Mouse (Mus musculus) bone marrow, adult 2 months (tissue): ENCODE results near the gene Ror1. TPM values are rescaled to one million over a fixed set of nuclear protein-coding genes. Genes with fewer than 3 reads are reported as not detected.

Source experiments
- H3K27ac ChIP-seq: fragments of 200-500 bp; 2 replicates; pipeline ENCODE4 v1.5.1; 2012; ENCODE audit warnings: low read depth, mild to moderate bottlenecking, control low read depth, inconsistent platforms, low read length; ENCODE audit not compliant: control insufficient read depth, poor library complexity, insufficient read depth
- H3K4me1 ChIP-seq: fragments of 200-500 bp; 2 replicates; pipeline ENCODE4 v1.6.1; 2011; ENCODE audit warnings: low read length; ENCODE audit not compliant: control insufficient read depth, insufficient read depth
- H3K4me3 ChIP-seq: fragments of 200-500 bp; replicated peaks from 2 replicates; pipeline ENCODE3; 2011; ENCODE audit warnings: mild to moderate bottlenecking, low read depth, low read length, control low read depth; ENCODE audit not compliant: control insufficient read depth
- CTCF ChIP-seq: fragments of 200-500 bp; IDR thresholded peaks from 2 replicates; pipeline ENCODE4 v1.5.1; 2011; ENCODE audit warnings: low read length, control low read depth; ENCODE audit not compliant: control insufficient read depth, insufficient read depth
- POLR2A ChIP-seq: fragments of 200-500 bp; IDR thresholded peaks from 2 replicates; pipeline ENCODE4 v1.6.1; 2011; ENCODE audit warnings: low read depth, mild to moderate bottlenecking, control low read depth, low read length, borderline replicate concordance; ENCODE audit not compliant: control insufficient read depth
- WGBS: fragments of 180-500 bp; shearing (Covaris S2); methylation state at CpG from one replicate; pipeline ENCODE4 v1.1.7; 2018; 5-methylcytosine and 5-hydroxymethylcytosine counted together
- polyA plus RNA-seq: library from polyadenylated mRNA; stranded (reverse); fragments of >200 nt; gene quantifications from 2 replicates; pipeline ENCODE4 v1.2.4, GENCODE M21; 2011; ENCODE audit warnings: low replicate concordance; ENCODE audit not compliant: missing spikeins, insufficient read depth, insufficient read length

The Ror1 gene
- polyA plus RNA-seq, 1 experiment: not detected

GRCm38 (mm10) chr4:100178316-100178715, 82.7 kb downstream of the Ror1 start:
- H3K4me3 ChIP-seq: no peak overlapping the region
- 84% methylated on average over 3 of the region's 3 CpGs for WGBS
- H3K4me1 ChIP-seq: no peaks in the 10 kb centered on the region
- TF ChIP-seq POLR2A (no peak), CTCF (no peak)
- H3K27ac ChIP-seq: no peak overlapping the region

DNA sequence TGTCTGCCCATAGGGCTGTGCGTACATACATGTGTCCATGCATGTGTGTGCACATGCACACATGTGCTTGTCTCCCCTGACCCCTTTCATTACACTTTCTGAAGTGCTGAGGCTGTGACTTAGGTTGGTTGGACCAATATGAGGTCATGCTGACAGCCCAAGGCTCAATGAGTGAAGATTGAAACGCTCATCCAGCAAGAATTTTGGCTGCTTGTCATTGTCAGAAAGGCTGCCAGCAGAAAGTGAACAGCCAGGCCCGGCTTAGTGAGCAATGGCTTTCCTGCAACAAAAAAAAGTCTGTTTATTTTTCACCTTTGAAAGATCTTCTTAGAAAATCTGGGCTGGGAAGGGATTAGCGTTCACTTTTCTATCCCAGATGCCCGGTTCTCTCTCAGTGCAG, 86.1 kb downstream of the Ror1 start:
- TF ChIP-seq CTCF (no peak), POLR2A (no peak)
- no peak overlapping the region for H3K4me3 ChIP-seq
- H3K4me1 ChIP-seq: no peaks in the 10 kb centered on the region
- H3K27ac ChIP-seq: no peak overlapping the region
- 75% methylated on average over 5 of the region's 5 CpGs for WGBS

- no peak overlapping the region for H3K27ac ChIP-seq
- H3K4me1 ChIP-seq: no peaks in the 10 kb centered on the region
- no peak overlapping the region for H3K4me3 ChIP-seq
- TF ChIP-seq CTCF: no peak
- TF ChIP-seq POLR2A: no peak
- WGBS: 81% methylated on average over 8 of the region's 8 CpGs
These were observed 91.2 kb downstream of the Ror1 start for GRCm38 (mm10) chr4:100186781-100187180.

DNA sequence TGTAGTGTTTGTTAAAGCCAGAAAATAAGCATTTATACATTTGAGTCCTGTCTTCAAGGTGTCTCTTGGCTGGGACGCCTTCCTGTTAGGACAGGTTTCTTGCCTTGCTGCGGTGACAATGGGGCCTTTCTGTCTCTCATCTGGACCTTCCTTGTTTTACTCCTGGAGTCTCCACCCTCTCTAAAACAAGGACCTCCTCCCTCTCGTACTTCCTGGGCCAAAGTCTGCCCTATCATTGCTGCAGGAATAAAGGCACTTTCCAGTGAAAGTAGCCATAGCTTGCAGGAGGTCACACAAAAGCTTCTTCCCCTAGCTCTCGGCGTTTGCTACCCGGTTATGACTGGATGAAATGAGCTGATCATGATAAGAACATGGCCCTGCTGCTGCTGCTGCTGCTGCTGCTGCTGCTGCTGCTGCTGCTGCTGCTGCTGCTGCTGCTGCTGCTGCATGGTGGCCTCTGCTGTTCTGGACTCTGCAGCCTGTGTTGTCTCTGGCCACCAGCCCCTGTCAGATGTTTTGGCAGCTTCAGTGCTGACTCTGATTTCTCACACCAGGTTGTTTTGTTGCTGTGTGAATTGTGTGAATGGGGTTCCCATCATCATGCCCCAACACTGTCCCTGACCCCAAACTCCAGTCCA, 92.1 kb downstream of the Ror1 start:
- Histone ChIP-seq H3K4me3 (no peak overlapping the region), H3K4me1 (no peaks in the 10 kb centered on the region), H3K27ac (no peak overlapping the region)
- 60% methylated on average over 6 of the region's 6 CpGs for WGBS
- TF ChIP-seq POLR2A: no peak
- TF ChIP-seq CTCF: no peak

DNA sequence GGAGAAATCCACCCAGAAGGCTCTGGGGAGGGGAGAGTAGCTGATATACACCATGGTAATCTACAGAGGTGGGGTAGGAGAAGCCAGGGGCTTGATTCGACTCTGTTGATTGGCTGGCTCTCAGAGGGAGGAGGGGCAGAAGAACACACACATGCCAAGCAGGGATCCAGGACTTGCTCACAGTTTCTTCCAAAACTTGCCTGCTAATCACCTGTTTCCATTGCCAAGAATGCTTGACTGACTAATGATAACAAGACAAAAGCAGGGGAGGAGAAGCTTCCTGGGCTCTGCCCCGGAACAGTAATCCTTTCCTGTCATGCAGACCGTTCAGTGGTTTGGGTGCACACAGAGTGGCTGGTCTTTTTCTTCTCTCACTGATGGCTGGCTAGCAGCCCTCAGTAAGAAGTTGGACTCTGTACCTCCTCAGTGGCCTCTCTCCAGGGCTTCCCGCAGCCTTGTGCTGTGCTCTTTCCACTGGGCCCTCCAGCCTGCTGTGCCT, 92.7 kb downstream of the Ror1 start:
- WGBS: 56% methylated on average over 4 of the region's 4 CpGs
- TF ChIP-seq CTCF (no peak), POLR2A (no peak)
- Histone ChIP-seq H3K4me1 (no peaks in the 10 kb centered on the region), H3K27ac (no peak overlapping the region), H3K4me3 (no peak overlapping the region)

DNA sequence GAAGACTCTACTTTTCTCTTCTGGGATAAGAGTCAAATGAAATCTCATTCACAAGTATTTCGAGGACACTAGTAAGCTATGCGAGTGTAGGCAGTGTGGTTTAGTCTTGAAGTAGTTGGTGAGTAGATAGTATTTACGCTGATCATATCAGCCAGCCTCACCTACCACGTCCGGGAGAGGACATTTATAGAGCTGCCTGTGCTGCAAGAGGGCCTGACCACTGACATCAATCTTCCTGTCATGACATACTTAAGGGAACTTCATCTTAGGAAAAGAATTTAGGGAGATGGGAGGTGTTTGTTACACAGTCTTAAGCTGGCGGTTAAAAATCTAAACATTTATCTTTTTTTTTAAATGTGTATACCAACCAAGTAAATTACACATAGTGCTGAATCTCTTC, 95.9 kb downstream of the Ror1 start:
- Histone ChIP-seq H3K4me1 (no peaks in the 10 kb centered on the region), H3K27ac (no peak overlapping the region), H3K4me3 (no peak overlapping the region)
- WGBS: 17% methylated on average over 6 of the region's 6 CpGs
- no peak for TF ChIP-seq CTCF
- TF ChIP-seq POLR2A: no peak

GRCm38 (mm10) chr4:100194136-100194535, 98.5 kb downstream of the Ror1 start:
- no peak overlapping the region for H3K4me3 ChIP-seq
- no peaks in the 10 kb centered on the region for H3K4me1 ChIP-seq
- no peak overlapping the region for H3K27ac ChIP-seq
- TF ChIP-seq CTCF (no peak), POLR2A (no peak)
- WGBS: 69% methylated on average over 3 of the region's 3 CpGs

DNA sequence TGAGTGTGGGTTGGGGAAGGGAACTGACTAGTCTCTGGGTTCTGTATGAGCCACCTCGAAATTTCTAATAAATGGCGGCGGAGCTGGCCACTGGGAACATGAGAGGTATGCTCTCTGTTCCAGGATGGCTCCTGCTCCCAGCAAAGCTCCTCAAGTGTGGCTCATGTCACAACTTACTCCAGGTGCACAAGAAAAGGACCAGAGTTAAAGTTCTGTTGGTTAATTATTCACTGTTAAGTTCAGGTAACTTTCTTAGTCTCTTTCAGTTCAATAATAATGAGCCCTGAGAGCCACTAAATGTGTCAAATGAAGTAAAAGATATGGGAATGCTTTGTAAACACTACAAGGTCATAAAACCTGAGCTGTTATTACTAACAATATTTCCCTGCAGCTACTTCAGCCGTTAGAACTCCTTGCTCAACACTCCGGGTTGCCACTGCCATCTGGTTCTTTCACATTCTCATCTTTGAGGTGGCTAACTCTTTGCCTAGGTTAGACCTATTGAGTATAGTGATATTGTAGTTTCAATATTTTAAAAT, 100.7 kb downstream of the Ror1 start:
- TF ChIP-seq CTCF: no peak
- TF ChIP-seq POLR2A: no peak

More for the DNA sequence above, 100.7 kb downstream of the Ror1 start:
- H3K4me3 ChIP-seq: no peak overlapping the region
- WGBS: 78% methylated on average over 5 of the region's 5 CpGs
- no peak overlapping the region for H3K27ac ChIP-seq
- H3K4me1 ChIP-seq: no peaks in the 10 kb centered on the region
